Mouse (Mus musculus): ENCODE data around the gene Krt26. TPM values are rescaled to one million over a fixed set of nuclear protein-coding genes. Genes with fewer than 3 reads are reported as not detected.

Gene Krt26
- polyA plus RNA-seq (2015; fragmentation: Nextera tagmentation; extraction: Ambion mirVana), result not detected in 2 replicates

DNA sequence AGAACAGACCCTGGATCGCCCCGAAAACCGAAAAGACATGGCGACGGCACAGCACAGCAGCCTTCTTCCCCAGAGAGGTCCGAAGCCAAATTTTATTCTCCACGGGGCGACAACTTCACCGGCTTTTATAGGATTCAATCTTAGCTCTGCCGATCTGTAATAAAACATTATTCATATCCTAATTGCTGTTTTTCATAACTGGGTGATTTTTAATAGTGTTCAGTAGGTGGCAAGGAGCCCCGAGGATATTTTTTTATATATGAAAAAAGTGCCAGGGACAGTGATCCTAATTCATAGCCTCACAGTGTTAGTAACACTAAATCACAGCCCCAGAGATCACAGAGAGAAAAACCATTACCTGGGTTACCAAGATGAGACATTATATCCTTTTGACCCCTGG, at the start of gene Krt26:
Krt26 (minus strand) TSS at position 101 of the 400 bp plus-strand sequence.
- DNase-seq (ENCODE audit: low spot score), result no peak

DNA sequence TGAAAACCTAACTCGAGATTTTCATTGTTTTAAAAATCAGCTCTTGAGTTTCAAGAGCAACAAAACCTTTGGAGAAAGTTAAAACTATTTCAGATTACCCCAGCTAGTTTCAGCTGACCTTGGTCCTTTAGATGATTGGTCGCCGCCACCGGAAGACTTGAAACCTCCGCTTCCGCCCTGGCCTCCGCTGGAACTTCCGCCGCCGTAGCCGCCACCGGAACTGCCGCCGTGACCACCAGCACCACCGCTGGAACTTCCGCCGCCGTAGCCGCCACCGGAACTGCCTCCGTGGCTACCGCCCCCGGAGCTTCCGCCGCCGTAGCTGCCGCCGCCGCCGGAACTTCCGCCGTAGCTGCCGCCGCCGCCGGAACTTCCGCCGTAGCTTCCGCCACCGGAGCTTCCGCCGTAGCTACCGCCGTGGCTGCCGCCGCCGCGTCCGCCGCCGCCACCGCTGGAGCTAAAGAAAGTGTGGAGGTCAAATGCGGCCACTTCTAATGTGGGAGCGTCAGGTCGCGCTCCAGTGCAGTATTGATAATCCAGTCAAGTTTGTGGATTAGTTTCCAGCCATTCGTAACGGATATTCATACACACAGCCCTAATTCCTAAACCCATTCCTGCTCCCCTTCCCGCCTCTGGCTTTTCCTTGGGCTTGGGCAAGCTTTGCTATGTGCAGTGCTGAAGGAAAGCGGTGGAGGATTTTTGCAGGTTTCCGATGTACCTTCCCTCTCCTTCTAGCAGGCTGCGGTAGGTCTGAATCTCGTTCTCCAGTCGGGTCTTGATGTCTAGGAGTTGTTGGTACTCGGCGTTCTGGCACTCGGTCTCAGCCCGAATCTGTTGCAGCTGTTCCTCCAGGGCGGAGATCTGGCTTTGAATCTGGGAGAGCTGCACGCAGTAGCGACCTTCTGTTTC, 48.3 kb upstream of the Krt26 start:
- peak; percentile 81 for DNase-seq (ENCODE audit: low spot score)

DNA sequence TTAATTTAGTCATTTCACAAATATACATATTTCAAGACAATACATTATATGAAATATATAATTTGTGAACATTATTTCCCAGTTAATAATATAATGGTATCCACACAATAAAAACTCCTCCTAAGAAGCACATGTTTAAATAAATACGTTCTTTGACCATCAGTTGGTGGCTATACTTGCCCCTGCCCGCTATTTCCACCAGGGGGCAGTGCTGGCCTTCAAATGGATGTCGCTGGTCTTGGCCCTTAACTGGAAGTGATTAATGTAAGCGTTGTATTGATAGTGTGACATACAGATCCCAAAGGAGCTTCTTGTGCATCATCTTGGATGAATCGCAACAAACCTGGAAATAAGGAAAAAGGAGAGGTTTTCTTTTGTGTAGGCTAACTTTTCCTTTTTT, 41.8 kb upstream of the Krt26 start:
- peak; percentile 62 for DNase-seq (ENCODE audit: low spot score)

DNA sequence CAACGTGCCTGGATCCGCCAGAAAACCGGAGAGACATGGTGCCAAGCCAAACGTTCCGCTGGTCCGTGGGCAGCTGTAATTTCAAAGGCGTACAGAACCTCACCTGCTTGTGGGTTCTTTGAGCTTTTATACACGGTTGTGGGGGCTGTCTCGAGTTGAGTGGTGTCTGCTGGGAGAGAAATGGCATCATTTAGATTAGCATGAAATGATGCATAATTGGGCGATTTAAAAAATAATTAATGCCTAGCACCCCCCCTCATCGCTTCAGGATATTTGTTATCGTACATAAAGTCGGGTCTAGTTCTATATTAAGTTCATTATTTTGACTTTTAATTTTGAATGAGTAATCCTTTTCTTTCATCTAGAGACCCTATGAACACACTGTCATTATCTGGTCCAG, 37.0 kb upstream of the Krt26 start, which contains the start of gene Krt28:
Krt28 (minus strand) TSS at position 101 of the 400 bp plus-strand sequence.
- DNase-seq (ENCODE audit: low spot score), result no peak

DNA sequence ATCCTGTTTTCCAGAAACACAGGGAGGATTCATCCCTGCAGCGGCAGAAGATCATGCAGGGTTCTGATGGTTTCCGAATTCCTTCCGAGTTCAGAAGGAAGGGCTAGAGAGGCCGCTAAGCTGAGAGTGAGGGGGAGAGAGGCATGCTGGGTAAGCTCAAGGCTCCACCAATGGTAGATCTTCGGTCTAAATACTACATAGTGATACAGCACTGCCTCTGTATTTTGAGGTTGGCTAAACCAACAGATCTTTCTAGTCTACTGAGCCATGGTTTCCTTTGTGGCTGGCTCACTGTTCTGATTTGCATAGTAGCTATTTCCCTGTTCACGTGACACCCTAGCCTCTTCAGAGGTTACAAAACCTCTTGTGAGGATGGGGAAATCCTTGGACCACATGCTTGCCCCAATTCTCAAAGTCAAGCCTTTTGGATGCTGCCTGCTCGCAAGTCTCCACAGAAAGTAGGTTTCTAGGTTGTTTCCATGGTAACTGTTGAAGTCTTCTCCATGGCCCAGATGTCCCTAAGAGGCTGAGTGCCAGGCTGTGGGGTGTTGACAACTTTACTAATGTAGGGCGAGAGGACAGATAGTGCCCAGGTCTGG, 32.2 kb upstream of the Krt26 start:
- DNase-seq (ENCODE audit: low spot score), result peak; percentile 74

DNA sequence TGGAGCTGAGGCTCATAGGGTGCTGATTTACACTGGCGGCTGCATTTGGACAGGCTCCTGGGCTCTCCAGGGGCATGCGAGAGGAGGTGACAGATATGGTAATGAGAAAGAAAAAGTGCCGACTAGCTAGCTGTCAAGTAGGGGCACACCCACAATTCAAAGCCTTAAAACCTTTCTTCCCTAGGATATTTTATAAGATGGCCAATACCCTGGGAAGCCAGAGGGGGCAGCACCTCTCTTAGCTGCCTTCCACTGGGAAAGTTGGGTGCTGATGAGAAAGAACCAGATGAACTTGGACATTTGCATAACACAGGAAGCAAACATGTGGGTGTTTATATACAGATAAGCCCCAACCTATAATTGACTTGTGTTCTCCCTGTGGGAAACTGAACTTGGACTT, 31.5 kb upstream of the Krt26 start:
- DNase-seq (ENCODE audit: low spot score), result no peak

DNA sequence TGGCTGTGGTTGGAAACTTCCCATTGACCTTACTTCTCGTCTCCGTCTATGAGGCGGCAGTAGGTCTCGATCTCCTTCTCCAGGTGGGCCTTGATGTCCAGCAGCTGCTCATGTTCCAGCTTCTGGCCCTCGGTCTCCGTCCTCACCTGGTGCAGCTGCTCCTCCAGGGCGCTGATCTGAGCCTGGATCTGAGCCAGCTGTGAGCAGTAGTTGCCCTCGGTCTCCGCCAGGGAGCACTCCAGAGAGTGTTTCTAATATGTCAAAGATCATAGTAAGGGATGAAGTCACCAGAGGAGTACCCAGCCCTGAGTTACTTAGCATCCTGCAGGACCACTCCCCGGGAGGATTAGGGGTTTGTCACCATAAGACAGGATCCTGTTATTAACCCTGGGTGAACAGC, 29.0 kb upstream of the Krt26 start:
- DNase-seq (ENCODE audit: low spot score), result peak; percentile 29

DNA sequence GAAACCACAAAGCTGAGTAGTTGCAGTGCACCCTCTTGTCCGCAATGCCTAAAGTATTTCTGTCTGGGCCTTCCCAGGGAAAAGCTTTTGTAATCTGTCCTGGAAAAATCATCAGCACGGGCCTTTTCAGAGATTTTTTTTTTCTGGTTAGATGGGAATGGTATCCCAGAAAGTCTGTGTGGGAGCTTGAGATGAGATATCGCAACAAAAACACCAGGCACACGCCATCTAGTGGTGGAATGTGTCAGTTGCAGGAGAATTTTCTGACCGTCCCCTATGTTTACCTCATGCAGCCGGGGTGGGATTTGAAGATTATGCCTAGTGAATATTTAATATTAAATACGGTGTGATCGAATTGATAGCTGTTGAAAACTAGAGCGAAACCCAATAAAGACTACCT, 26.6 kb upstream of the Krt26 start:
- DNase-seq (ENCODE audit: low spot score), result peak; percentile 37

DNA sequence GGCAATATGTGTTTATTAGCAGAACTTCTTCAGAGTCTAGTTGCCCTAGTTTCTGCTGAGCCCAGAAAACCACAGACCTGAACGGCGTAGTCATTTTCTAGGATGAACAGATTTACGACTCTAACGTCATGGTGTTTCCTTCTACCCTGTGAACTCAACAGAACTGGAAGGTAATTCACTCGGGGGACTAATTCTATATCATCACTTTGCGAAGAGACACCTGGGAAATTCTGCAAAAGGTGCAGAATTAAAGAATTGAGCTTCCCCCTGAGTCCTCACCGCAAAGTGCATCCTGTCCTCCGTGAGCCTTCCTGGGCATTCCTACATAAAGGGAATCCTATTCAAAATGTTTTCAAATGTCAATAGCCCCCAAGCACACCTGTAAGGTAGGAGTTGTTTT, 23.7 kb upstream of the Krt26 start:
- no peak for DNase-seq (ENCODE audit: low spot score)

DNA sequence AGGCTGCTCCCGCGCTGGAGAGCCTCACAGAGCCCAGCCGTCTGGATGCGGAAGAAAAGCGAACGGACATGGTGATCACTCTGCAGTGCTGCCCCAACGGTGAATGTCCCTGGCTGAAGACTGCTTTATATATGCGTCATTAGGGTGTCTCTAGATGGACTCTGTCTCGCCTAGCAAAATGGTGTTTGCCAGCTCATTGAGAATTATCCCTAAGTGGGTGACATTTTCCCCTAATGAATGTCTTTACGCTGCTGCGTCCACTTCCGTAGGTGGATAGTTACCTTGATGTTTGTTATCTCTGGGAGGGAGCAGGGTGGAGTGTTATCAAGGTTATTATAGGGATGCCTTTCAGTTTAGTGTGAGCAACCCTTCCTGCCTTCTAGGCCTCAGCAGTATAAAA, 13.2 kb upstream of the Krt26 start, which contains the start of gene Krt27:
Krt27 (minus strand) TSS at position 101 of the 400 bp plus-strand sequence.
- DNase-seq (ENCODE audit: low spot score), result no peak

DNA sequence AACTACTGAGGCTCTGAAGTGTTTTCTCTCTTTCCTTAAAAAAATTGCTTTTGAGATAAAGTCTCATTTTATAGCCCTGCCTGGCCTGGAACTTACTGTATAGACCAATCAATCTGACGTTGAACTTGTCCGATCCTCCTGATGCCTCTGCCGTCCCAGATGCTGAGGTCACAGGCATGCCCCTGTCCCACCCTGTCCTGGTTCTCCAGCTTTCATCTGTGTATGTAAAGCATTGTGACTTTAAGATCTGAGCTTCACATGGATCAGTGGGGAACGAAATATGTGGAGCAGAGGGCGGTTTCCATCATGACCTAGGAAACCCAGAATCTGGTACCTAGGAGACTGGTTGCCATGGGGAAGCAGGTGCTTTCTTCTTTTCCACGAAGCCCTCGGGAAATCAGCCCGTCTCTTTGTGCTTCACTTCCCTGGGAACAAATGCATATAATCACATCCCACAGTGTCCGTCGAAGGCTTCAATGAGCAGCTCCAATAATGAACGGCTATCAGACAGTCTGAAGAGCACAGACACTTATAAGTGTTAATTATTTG, 1.6 kb upstream of the Krt26 start:
- DNase-seq (ENCODE audit: low spot score), result no peak

DNA sequence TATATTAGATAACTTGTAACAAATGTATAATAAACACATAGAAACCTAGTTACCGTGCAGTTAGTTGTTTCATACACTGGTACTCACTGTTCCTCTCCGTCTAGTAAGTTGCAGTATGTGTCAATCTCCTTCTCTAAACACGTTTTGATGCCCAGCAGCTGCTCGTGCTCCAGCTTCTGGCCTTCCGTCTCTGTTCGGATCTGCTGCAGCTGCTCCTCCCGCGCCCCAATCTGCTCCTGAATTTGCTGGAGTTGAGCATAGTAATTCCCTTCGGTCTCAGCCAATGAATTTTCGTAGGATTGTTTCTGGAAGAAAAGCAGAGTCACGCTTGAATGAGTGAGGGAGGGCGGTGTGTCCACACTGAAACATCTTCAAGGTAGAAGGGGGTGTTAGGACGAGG, 4.3 kb downstream of the Krt26 start:
- no peak for DNase-seq (ENCODE audit: low spot score)

DNA sequence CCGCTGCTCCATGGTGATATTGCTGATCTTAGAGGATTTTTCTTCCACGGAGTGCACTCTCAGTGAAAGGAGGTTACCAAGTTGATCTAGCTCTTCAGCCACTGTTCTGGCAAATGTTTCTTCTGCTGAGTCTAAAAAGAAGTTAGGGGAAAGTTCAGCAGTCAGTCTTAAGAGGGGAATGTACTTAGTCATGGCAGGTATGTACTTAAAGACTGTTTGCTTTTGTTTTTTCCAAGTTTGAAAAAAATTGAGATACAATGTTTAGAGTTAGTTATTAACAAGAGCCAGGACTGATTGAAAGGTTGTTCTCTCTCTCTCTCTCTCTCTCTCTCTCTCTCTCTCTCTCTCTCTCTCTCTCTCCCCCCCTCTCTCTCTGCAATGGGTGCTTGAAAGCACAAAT, 8.1 kb downstream of the Krt26 start:
- DNase-seq (ENCODE audit: low spot score), result no peak

DNA sequence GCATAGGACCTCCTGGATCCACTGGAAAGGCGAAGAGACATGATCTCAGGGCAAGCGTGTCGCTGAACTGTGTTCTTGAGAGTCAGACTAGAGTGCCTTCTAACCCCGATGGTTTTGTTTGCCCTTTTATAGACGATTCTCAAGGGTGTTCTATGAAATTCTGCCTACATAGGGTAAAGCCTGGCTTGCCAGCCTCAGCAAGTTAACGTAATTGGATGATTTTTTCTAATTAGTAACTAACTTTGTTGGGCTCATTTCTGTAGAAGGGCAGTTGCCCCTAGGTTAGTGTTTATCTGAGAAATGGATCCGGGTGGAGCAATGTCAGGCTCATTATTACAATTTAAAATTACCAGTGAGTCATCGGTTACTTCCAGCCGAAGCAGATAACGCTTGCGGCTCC, 14.9 kb downstream of the Krt26 start, which contains the start of gene Krt25:
Krt25 (minus strand) TSS at position 101 of the 400 bp plus-strand sequence.
- no peak for DNase-seq (ENCODE audit: low spot score)

DNA sequence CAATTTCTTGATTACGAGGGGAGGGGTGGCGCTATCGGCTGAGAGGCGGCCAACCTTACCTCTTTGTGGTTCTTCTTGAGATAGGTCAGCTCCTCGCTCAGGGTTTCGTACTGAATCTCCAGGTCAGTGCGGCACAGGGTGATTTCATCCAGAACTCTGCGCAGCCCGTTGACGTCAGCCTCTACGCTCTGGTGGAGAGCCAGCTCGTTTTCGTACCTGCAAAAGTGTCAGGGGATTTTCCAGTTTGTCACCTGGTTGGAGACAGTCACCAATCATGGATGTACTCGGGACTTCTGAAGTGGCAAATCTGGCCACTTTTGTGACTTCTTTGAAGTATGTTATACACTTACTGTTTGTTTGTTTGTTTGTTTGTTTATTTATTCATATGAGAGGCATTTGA, 16.7 kb downstream of the Krt26 start:
- DNase-seq (ENCODE audit: low spot score), result no peak

DNA sequence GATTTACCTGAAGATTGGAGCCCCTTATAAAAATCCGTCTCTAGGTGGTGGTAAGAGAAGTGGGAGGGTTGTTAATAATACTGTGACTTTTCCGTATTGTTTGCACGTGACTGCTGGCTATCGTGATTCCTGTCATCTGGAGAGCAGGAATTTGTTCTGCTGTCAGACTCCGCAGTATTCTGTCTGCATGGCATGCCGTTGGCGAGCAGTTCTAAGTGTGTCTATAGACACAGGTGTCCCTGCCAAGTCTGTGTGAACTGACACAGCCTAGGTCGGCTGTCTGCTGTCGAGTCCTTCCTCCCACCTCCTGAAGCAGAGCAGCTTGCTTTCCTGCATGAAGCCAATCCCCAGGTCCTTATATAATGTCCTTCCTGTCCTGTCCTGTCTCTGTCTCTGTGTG, 18.6 kb downstream of the Krt26 start:
- no peak for DNase-seq (ENCODE audit: low spot score)

DNA sequence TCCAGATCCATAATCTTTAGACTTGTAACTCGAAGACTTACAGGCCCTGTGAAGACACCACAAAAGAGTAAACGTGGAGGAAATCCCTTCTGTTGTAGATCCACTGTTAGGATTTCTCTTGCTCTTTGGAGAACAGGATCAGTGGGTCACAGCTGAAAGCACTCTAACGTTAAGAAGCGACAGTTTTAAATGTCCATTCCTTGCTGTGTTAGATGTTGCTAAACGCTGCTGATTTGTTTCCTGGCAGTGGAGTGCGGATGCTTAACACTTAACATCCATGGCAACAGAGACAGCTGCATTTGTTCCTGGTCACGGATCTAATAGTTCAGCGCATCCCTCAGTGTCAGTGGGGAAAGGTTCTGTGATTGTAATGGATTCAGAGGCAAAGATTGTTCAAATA, 21.2 kb downstream of the Krt26 start:
- no peak for DNase-seq (ENCODE audit: low spot score)

DNA sequence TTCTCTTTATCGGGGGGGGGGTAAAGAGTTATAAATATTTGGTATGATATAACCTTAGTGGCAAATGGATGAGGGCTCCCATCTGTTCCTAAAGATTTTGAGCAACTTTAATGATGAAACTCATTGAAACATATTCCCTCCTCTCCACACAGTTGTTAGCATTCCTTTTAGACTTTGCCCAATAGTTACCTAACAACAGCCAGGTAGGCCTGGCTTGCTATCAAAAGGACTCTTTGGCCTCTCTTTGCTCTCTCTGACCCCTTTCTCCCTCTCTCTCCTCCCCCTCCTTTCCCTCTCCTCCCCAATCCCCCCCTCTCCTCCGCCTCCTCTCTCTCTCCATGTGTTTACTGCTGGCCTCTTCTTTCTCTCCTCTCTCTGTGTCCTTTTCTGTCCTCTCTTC, 23.2 kb downstream of the Krt26 start:
- DNase-seq (ENCODE audit: low spot score), result no peak

DNA sequence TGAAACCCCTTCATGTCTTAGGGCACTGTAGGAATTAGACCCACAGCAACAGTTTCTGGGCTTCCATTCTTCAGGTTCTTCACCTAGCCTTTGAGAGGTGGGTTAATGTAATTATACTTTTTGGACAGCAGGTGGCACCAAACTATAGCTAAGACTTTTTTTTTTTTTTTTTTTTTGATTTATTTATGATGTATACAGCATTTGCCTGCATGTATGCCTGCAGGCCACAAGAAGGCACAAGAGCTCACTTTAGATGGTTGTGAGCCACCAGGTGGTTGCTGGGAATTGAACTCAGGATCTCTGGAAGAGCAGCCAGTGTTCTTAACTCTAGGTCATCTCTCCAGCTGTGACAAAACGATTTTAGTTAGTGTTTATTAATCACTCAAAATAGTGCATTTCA, 26.9 kb downstream of the Krt26 start:
- peak; percentile 71 for DNase-seq (ENCODE audit: low spot score)

DNA sequence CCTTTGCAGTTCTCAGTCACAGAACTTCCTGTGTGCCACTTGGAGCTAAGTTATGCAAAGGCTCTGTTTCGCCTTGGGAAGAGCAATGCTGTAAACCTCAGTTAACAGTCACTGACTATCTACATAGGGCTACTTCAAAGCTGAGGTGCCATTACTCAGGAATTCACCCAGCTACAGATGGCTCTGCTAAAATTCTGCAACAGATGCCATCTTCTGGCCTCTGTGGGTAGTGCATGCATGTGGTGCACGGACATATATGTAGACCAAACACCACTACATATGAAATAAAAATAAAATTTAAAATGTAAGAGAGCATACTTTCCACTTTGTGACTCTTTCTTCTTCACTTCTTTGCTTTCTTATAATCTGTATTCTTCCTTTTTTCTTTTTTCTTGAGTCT, 30.2 kb downstream of the Krt26 start:
- peak; percentile 60 for DNase-seq (ENCODE audit: low spot score)

DNA sequence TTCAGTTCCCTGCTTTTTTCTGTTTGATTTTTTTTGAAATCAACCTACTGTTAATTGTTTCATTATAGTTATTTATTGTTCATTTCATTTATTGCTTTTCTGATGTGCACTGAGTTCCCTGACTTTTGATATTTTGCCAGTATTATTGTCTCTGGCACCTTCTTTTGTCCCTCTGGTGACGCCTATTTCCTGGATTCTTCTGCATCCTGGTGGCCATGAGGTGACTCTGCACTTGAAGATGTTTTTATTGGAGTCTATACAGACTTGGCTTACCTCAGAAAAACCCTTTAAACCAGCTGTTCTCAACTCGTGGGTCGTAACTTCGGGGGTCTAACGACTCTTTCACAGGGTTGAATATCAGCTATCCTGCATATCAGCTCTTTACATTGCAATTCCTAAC, 42.7 kb downstream of the Krt26 start:
- DNase-seq (ENCODE audit: low spot score), result no peak

DNA sequence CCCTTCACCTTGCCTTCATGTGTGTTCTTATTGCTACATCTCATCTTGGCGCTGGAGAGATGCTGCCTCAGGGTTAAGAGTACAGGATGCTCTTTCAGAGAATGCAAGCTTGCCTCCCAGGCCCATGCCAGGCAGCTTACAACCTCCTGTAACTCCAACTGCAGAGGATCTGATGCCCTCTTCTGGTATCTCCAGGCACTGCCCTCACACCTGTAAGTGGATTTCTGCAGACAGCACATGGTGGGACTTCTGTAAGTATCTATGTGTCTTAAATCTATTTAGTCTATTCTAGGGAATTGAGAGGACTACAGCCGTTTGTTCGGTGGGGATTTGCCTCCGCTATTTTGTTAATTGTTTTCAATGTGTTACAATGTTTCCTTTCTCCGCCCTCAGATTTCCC, 44.9 kb downstream of the Krt26 start:
- DNase-seq (ENCODE audit: low spot score), result peak; percentile 69

All from thymus, postnatal 0 days (tissue).